Mouse (Mus musculus) frontal cortex, postnatal 36 days (tissue): ENCODE results near the gene Calhm6.

Experiments
- DNase-seq, 2 experiments: peaks; one replicate each; pipeline ENCODE4 v3.0.0; 2022; ENCODE audit warnings: low spot score in 2 of 2

Gene Calhm6

DNA sequence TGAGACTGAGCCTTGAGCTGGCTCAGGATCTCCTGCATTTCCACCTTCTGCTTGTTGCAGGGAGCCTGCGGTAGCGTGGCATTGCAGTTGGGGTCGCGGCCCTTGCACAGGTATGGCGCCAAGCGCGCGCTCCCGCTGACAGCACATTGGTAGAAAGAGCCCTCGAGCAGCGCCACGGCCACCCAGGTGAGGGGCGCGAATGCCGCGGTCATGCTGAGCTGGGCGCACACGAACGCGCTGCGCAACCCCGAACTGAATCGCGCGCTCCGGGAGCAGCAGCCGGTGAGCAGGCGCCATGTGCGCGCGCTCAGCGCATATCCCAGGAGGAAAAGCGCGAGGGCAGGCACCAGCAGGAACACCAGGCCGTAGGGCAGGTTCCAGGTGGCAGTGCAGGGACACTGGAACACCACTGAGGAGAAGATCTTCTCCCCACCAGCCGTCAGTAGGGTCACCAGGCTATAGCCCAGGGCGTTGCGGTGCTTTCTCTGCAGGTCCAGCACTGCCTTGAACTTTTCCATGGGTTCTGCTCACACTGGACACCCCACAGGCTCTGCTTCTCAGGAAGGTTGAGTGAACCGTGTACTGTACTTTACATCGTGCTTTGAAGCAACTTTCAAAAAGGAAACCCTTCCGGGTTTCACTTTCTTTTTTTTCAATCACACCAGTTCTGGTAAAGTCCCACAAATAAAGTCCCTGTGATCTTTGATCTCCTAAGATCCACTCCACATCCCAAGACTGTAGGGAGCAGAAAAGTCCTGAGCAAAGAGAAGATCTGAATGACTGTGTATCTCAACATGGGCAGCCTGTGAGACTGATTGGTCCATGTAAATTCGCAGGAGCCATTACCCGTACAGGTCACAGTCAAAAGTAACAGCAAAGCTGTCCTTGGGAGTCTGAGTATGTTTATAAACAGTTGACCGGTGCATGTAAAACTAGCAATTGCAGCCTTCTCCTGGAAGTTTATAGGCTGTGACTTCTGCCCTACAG is at the start of gene Calhm6:
TSS of gene Calhm6 (minus strand) at position 593 of the 987 bp plus-strand sequence.
- DNase-seq, result peak; percentile 45 to 51

GRCm38 (mm10) chr10:34175870-34176606 is 48.3 kb upstream of the Calhm6 start:
- DNase-seq, result no peak

DNA sequence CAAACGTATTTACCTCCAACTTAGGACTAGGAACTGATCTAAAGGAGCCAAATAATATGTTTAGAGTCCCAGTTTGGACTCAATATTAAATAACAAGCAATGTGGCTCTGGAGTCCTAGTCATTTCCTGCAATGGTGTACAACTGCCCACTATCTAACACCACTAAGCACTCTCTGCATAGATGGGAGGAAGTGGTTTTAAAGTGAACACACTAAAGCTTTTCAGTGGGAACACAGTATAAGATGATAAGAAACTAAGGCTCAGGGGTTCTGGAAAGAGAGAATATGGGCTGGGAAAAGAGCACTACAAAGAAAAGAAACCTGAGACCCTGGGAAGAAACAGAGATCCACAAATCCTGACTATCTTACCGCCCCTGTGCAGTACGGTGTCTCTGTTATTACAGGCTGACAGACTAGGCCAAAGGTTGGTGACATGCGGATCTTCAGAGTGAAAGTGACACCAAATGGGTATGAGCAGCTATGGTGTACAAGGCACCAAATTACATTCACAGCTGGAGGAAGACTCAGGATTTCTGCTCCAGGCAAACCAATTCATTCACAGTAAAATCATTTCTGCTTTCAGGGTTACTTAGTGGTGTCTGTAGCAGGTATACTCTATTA is 45.0 kb upstream of the Calhm6 start:
- no peak for DNase-seq

- DNase-seq, result no peak
Observed at GRCm38 (mm10) chr10:34171660-34172059, 43.9 kb upstream of the Calhm6 start.

DNA sequence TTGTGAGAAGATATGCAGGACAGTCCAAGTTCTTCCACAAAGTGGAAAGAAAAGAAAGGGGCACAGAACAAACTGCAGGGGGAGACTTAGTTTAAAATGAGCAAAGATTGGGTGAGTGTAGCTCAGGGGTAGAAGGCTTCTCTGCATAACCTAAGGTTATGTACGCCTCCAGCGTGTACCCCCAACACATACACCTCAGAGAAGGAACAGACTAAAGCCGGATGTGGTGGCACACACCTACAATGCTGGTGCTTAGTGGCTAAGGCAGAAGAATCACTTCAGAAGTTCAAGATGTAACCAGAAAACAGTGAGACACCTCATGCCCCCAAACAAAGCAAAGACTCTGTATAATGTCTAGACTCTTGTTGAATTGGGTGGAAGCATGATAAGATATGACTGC is 43.4 kb upstream of the Calhm6 start:
- DNase-seq, result no peak

DNA sequence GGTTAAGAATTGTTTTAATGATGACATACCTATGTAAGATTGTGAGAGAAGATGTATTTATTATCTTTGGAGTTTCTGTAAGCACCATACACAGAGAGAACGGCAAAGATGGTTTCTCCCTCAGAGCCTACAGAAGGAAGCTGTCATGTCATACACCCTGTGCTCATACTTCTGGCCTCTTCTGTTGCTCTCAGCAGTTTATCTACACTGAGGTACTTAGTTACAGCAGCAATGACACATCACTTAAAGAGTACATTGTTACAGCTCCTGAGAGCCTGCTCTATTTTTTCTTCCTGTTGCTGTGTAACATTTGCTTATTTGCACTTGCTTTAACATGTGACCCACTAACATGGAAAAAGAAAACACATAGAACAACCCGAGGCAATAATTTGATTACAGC is 39.2 kb upstream of the Calhm6 start:
- DNase-seq, result no peak

DNA sequence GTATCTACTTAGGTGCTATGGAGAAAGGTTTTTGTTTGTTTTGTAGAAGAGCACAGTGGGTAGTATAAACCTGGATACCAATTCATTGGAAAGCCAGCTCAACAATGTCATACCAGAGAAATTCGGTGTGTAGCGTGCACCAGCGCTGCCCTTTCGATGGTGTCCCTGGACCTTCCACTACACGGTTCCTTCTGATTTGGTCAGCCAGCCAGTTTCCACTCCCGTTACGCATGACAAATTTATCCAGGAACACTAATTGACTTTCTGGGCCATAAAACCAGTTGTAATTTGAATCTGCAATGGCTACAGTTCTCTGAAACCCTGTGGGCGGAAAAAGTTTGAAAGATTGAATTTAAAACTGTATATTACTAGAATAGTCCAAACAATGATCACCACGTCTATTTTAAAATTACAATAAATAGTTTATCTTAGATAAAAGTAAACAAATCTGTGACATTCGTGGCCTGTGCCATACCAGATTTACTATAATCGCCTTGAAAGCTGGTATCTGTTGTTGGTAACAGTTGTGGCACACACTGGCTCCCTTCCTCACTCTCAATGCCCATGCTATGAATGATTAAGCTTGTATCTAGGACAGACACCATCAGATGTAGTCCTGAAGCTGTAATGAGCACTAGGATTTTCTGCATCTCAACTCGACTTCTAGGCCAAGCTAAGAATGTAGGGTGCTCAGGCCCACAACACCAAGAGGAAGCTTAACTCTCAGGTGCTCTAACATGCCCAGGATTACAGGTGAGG is 28.2 kb upstream of the Calhm6 start:
- DNase-seq, result no peak

DNA sequence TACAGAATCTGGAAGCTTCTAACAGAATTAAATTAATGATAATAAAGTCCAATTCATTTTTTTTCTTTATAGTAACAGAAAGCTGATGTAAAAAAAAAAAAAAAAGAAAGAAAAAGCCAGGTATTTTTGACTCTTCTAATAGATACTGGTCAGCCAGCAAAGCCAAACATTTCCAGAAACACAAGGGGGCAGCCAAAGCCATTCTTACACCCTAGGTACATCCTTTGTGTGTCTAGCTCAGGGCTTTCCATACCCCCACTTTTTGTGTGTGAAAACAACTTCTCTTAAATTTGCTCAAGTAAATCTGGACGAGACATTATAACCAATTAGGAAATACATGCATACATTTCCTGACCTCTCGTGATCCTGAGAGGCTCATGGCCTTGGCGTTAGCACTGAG is 24.0 kb upstream of the Calhm6 start:
- no peak for DNase-seq

DNA sequence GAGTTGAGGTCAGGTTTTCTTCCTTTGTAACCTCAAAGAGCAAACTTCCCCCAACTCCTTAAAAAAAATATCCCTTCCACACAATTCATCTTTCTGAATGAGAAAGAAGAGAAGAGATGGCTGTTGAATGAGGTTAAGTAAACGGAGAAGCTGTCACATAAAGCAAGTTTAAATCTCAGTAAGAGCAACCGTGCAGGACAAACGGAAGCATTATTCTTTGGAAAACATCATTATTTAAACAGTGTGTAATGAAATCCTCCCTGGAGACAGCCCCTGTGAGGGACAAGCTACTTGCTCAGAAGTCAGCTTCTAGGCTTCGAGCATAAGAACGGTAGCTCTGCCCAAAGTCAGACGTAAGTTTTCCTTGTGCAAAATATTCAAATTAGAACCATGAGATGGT is 22.7 kb upstream of the Calhm6 start:
- DNase-seq, result no peak

DNA sequence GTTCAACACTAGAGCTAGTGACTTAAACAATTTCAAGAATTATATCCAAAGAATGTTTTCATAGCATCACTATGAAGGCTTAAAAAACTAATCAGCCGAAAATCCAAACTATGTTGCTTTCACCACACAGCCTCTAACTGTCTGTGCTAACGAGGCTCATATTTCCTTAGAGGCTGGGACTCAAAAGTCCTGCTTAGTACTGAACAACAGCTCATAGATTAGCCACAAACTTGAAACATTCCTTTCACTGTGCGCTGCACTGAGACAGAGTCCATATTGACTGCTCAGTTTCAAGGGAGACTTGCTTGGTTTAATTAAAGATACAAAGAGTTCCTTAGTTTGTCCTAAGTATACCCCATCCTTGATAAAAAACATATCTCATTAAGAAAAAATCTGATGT is 22.0 kb upstream of the Calhm6 start:
- no peak for DNase-seq

- DNase-seq, result no peak
Observed at GRCm38 (mm10) chr10:34141693-34142092, 13.9 kb upstream of the Calhm6 start.

GRCm38 (mm10) chr10:34139768-34140167 is 12.0 kb upstream of the Calhm6 start:
- no peak for DNase-seq

DNA sequence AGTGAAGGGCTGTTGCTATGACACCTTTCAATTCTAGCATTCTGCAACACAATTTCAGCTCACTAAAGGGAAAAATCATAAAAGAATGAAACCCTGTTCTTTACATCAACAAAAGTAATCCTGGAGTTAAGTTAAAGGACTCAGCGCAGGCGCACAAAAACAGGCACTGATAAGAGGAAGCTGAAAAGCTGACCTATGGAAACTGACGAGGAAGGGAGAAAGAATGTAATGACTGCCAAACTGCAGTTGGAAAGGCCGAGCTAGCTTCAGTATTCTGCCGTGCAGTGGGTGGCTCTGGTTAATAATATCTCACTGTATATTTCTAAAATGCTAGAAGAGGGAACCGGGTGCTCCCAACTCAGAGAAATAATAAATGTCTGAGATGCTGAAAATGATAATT is 10.2 kb upstream of the Calhm6 start:
- no peak for DNase-seq

- no peak for DNase-seq
Observed at GRCm38 (mm10) chr10:34136432-34136831, 8.6 kb upstream of the Calhm6 start.

- DNase-seq, result no peak
Observed at GRCm38 (mm10) chr10:34131356-34131755, 3.6 kb upstream of the Calhm6 start.

GRCm38 (mm10) chr10:34128391-34128790 is 607 bp upstream of the Calhm6 start:
- DNase-seq, result no peak

- no peak for DNase-seq
Observed at GRCm38 (mm10) chr10:34118421-34118820, 9.4 kb downstream of the Calhm6 start.

DNA sequence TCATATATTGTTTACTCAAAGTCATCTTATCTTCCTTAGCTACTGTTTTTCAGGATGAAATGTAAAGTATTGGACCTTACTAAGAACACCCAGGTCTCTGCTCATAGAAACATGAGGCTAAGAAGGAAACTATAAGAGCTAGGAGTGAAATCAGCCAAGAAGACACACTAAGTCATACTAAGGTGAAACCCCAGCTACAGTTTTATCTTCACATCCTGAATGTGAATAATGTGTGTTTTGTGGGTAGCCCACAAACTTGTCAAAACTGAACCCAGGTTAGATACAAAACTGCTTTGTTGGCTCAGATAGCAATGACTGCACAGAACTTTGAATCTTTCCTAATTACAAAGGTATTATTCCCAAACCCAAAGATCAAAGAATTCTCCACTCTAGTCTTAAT is 10.0 kb downstream of the Calhm6 start:
- DNase-seq, result no peak

DNA sequence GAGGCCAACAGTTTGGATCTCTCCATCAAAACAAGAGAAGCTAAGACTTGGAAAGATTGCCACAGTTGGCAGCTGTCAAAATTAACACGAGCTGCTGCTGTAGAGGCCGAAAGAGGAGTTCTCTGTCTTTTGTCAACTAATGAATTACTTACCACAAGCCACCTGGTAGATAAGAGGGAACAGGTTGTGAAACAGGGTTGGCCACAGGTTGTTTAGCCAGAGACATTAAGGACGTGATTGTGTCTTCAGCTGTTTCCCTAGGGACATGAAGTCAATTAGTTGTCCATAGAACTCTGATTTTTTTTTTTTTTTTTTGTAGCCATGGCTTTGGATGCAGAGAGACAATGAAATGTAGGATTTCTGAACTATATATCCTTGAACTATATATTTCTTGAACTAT is 10.7 kb downstream of the Calhm6 start:
- no peak for DNase-seq

DNA sequence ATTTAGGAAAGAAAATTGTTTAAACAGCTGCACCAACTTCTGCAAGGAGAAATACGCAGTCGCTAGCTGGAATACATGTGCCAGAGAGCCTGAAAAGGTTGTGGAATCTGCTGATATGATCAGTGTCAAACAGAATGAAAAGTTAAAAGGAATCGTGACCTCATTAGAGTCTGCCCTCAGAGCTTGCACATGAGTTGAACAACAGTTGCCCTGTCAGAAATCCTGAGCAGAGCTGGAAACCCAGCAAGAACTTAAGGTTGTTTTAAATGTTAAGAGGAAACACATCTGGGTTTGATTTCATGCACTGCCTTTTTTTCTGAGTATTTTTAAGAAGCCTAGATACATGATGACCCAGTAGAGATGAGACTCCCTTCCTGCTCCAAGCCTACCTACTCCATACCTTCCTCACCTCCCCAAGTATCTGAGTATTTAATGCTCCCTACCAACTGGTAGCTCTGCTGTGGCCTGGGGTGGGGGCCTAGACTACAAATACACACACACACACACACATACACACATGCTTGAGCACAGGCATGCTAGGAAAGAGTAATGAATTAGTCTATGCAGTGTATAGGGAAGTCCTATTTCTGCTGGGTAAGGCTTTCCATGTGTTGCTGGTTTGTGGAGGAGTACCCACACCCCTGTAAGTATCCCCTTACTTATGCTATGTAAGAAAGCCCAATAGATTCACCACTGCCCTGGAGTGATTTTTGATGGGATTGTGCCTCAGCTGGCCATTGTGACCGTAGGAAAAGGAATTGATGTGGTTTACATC is 15.6 kb downstream of the Calhm6 start:
- DNase-seq, result no peak
